Mouse (Mus musculus) left cerebral cortex, adult 2 months (tissue): ENCODE results near the gene Iqcd. TPM values are rescaled to one million over a fixed set of nuclear protein-coding genes. Genes with fewer than 3 reads are reported as not detected.

ENCODE experiments used
- DNase-seq, 2 experiments: peaks; one replicate each; pipeline ENCODE4 v3.0.0; 2021 to 2022; ENCODE audit warnings: low spot score in 2 of 2, mixed read lengths in 1 of 2; ENCODE audit errors: extremely low spot score in 1 of 2
- H3K27ac ChIP-seq: fragments of 200-600 bp; 2 replicates; pipeline ENCODE4 v1.8.1; 2022
- H3K4me3 ChIP-seq: fragments of 200-600 bp; 2 replicates; pipeline ENCODE4 v1.8.1; 2022
- CTCF ChIP-seq: fragments of 200-600 bp; IDR thresholded peaks from 2 replicates; pipeline ENCODE4 v1.8.1; 2022; ENCODE audit warnings: antibody characterized with exemption, mild to moderate bottlenecking, moderate library complexity
- intact Hi-C: fragments of 180-260 bp; cut with DNase I; formaldehyde crosslinking; loops from one replicate; pipeline ENCODE4 v1.15.1; 2025
- total RNA-seq, 2 experiments: library from RNA; stranded (reverse); gene quantifications; 2 replicates each; pipeline ENCODE4 v1.2.3; 2021

The Iqcd gene
- total RNA-seq, 2 experiments from 2014 or later, result 0.47 to 0.75 TPM

GRCm38 (mm10) chr5:120640094-120640493 lies 51.3 kb downstream of the Iqcd start:
- Histone ChIP-seq H3K27ac (no peak overlapping the region), H3K4me3 (no peak overlapping the region)
- DNase-seq, result no peak
- no peak for TF ChIP-seq CTCF
- intact Hi-C loops, result no loop called here

GRCm38 (mm10) chr5:120643365-120644085 lies 54.7 kb downstream of the Iqcd start:
- intact Hi-C loops, result no loop called here
- Histone ChIP-seq H3K27ac (no peak overlapping the region), H3K4me3 (no peak overlapping the region)
- DNase-seq, result no peak
- no peak for TF ChIP-seq CTCF

- DNase-seq, result no peak
- H3K4me3 ChIP-seq, result no peak overlapping the region
- TF ChIP-seq CTCF, result no peak
- no peak overlapping the region for H3K27ac ChIP-seq
- intact Hi-C loops, result no loop called here
Measured at GRCm38 (mm10) chr5:120644227-120644626, 55.4 kb downstream of the Iqcd start.

- TF ChIP-seq CTCF, result no peak
- no peak overlapping the region for H3K4me3 ChIP-seq
Measured at GRCm38 (mm10) chr5:120645851-120646250, 57.0 kb downstream of the Iqcd start.

GRCm38 (mm10) chr5:120647361-120647760 lies 58.5 kb downstream of the Iqcd start:
- no peak for DNase-seq
- no peak for TF ChIP-seq CTCF
- H3K27ac ChIP-seq, result no peak overlapping the region
- intact Hi-C loops, result no loop called here
- H3K4me3 ChIP-seq, result no peak overlapping the region

More at GRCm38 (mm10) chr5:120645851-120646250, 57.0 kb downstream of the Iqcd start:
- H3K27ac ChIP-seq, result no peak overlapping the region
- DNase-seq, result no peak
- intact Hi-C loops, result no loop called here

- Histone ChIP-seq H3K4me3 (peak overlapping the region; percentile 70; the same call in 1 of the 2 replicates), H3K27ac (peak overlapping the region; percentile 88)
- TF ChIP-seq CTCF, result peak; percentile 27
- no peak for DNase-seq
- intact Hi-C loops, result loop anchor here (1.0 to 2.0 kb wide), 2 partner anchors 25 to 28 kb away; no protein-coding TSS in a partner anchor
Measured at GRCm38 (mm10) chr5:120647814-120648491, 59.1 kb downstream of the Iqcd start.

- DNase-seq, result peak; percentile 82 to 83
- peak within 1 kb of the TSS; percentile 70 for H3K4me3 ChIP-seq
- peak; percentile 67 for TF ChIP-seq CTCF
- peak within 1 kb of the TSS; percentile 88 for H3K27ac ChIP-seq
- intact Hi-C loops, result loop anchor here (1.0 to 2.0 kb wide), 2 partner anchors 24 to 28 kb away; no protein-coding TSS in a partner anchor
Measured at GRCm38 (mm10) chr5:120648569-120649373, 60.0 kb downstream of the Iqcd start, which contains the start of gene Rasal1. Gene Rasal1 (plus strand): TSS chr5:120648812.

GRCm38 (mm10) chr5:120649374-120649933 lies 60.6 kb downstream of the Iqcd start:
- intact Hi-C loops, result loop anchor here (2.0 kb wide), 1 partner anchor 23 kb away; no protein-coding TSS in a partner anchor
- peak overlapping the region; percentile 88 for H3K27ac ChIP-seq
- TF ChIP-seq CTCF, result no peak
- peak in 1 of 2 experiments; percentile 37 for DNase-seq
- H3K4me3 ChIP-seq, result peak overlapping the region; percentile 70

GRCm38 (mm10) chr5:120649938-120650337 lies 61.1 kb downstream of the Iqcd start:
- TF ChIP-seq CTCF, result no peak
- no peak for DNase-seq
- peak overlapping the region; percentile 70 for H3K4me3 ChIP-seq
- H3K27ac ChIP-seq, result peak overlapping the region; percentile 88
- intact Hi-C loops, result loop anchor here (2.0 kb wide), 1 partner anchor 23 kb away; no protein-coding TSS in a partner anchor

- no peak for DNase-seq
- H3K4me3 ChIP-seq, result peak overlapping the region; percentile 70
- intact Hi-C loops, result no loop called here
- H3K27ac ChIP-seq, result peak overlapping the region; percentile 88
- TF ChIP-seq CTCF, result no peak
Measured at GRCm38 (mm10) chr5:120651230-120651629, 62.4 kb downstream of the Iqcd start.

- intact Hi-C loops, result no loop called here
- H3K4me3 ChIP-seq, result peak overlapping the region; percentile 26
- TF ChIP-seq CTCF, result no peak
- peak overlapping the region; percentile 77 for H3K27ac ChIP-seq
- no peak for DNase-seq
Measured at GRCm38 (mm10) chr5:120652915-120653701, 64.3 kb downstream of the Iqcd start.
